8 mouse cellular contexts compared by ENCODE assay signal in the genomic region with DNA sequence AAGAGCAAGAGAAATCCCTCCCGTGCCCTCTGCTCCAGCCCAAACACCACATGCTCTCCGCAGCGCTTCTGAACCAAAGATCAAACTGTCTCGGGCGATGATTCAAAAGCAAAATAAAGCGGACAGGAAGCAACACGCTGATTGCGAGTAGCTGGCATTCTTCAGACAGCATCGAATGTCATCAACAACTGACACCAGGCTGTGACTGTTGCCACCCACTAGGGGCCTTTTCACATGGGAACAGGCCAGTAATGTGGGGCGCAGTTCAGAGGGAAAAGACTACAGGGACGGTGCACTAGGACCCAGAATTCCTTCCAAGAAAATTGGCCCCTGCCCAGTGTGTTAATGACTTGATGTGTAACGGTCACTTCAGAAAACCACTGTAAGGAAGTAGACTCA. TPM values are rescaled to one million over a fixed set of nuclear protein-coding genes. Genes with fewer than 3 reads are reported as not detected.
DNase-seq lines count a peak whose midpoint lies in the region; ATAC-seq and TF ChIP-seq lines count a peak whose summit lies in the region.

No protein-coding gene starts in this region.

- in situ Hi-C loops in Patski (cut with MboI; ENCODE audit: low pct_unique_long_range_greater_than_20kb) = loop anchor here (5.0 kb wide), 4 partner anchors 51 to 124 kb away; no protein-coding TSS in a partner anchor

- H3K36me3 ChIP-seq in hindbrain, embryonic 11.5 days (ENCODE audit: control insufficient read depth, insufficient read depth, low read length) = no peaks in the 10 kb centered on the region
- no peaks in the 10 kb centered on the region for H3K36me3 ChIP-seq in lung, postnatal 0 days (ENCODE audit: insufficient read depth, low read length)

- no peak for DNase-seq in Patski (ENCODE audit: low read depth, low spot score)
- DNase-seq in cerebellum, adult 2 months = peak; percentile 82 to 89
- peak; percentile 33 to 63 for DNase-seq in frontal cortex, adult 2 months (ENCODE audit: extremely low spot score in 1 of 2, low spot score in 1 of 2)
- DNase-seq in hindbrain, embryonic 11.5 days (ENCODE audit: low spot score) = peak; percentile 68
- peak; percentile 52 for DNase-seq in layer of hippocampus, adult 9-10 months (ENCODE audit: low spot score)
- peak; percentile 95 for DNase-seq in lung, postnatal 0 days (ENCODE audit: low spot score)
- DNase-seq in urinary bladder, postnatal 4 days (ENCODE audit: low spot score in 2 of 2) = peak; percentile 62 to 65

- POLR2A ChIA-PET in Patski (lab: Charles Lee) = no interaction called here

- H3K27ac ChIP-seq in cerebellum, adult 2 months (ENCODE audit: insufficient read depth, low read length) = peak overlapping the region; percentile 91
- H3K27ac ChIP-seq in hindbrain, embryonic 11.5 days (ENCODE audit: low read depth, low read length) = 0 out of 2 replicates have a peak overlapping the region, but pooled peaks have one; percentile 61
- H3K27ac ChIP-seq in lung, postnatal 0 days (ENCODE audit: low read length) = peak overlapping the region; percentile 96
- peak overlapping the region; percentile 90 for H3K27ac ChIP-seq in olfactory bulb, adult 2 months (ENCODE audit: insufficient read depth, low read depth, low read length)

- no peaks in the 10 kb centered on the region for H3K9me3 ChIP-seq in hindbrain, embryonic 11.5 days (ENCODE audit: control insufficient read depth, low read length)
- no peaks in the 10 kb centered on the region for H3K9me3 ChIP-seq in lung, postnatal 0 days (ENCODE audit: low read length)

- CTCF ChIA-PET in Patski (lab: Charles Lee) = interaction anchor here (1.4 kb wide), 1 partner anchor 127 kb away, joined by 3 read pairs; no protein-coding TSS in a partner anchor

- peak; percentile 55 for TF ChIP-seq EP300 in lung, postnatal 0 days (IDR thresholded peaks at IDR 0.05)

- peak; percentile 20 for ATAC-seq in Patski
- no peak for ATAC-seq in hindbrain, embryonic 11.5 days (ENCODE audit: low FRiP score)
- ATAC-seq in lung, postnatal 0 days = peak; percentile 51

- H3K4me3 ChIP-seq in cerebellum, adult 2 months (replicated peaks; ENCODE audit: insufficient read depth, low read depth, low read length) = peak overlapping the region; percentile 88
- peak overlapping the region; percentile 67 for H3K4me3 ChIP-seq in hindbrain, embryonic 11.5 days (ENCODE audit: low read depth, low read length)
- peak overlapping the region; percentile 86 for H3K4me3 ChIP-seq in lung, postnatal 0 days (ENCODE audit: low read depth, low read length)
- peak overlapping the region; percentile 92 for H3K4me3 ChIP-seq in olfactory bulb, adult 2 months (ENCODE audit: insufficient read depth, low read depth, low read length)

- TF ChIP-seq POLR2A in cerebellum, adult 2 months (IDR thresholded peaks at IDR 0.05; ENCODE audit: borderline replicate concordance, insufficient read depth, low read length) = peak; percentile 41; the same call in 1 of the 2 replicates
- TF ChIP-seq POLR2A in olfactory bulb, adult 2 months (IDR thresholded peaks at IDR 0.05; ENCODE audit: insufficient read depth, low read depth, low read length) = no peak

- WGBS in cerebellum, adult 2 months = under 1% methylated on average over 12 of the region's 12 CpGs
- under 1% methylated on average over 12 of the region's 12 CpGs for WGBS in hindbrain, embryonic 11.5 days
- 2% methylated on average over 12 of the region's 12 CpGs for WGBS in lung, postnatal 0 days
- under 1% methylated on average over 12 of the region's 12 CpGs for WGBS in olfactory bulb, adult 2 months

- peak overlapping the region; percentile 67 for H3K9ac ChIP-seq in hindbrain, embryonic 11.5 days (ENCODE audit: low read depth, low read length)
- peak overlapping the region; percentile 79 for H3K9ac ChIP-seq in lung, postnatal 0 days (replicated peaks; ENCODE audit: low read depth)

- H3K27me3 ChIP-seq in Patski = no peaks in the 10 kb centered on the region
- no peaks in the 10 kb centered on the region for H3K27me3 ChIP-seq in cerebellum, adult 2 months (ENCODE audit: control insufficient read depth, insufficient read depth, low read length)
- no peaks in the 10 kb centered on the region; the same call in 1 of the 2 replicates for H3K27me3 ChIP-seq in hindbrain, embryonic 11.5 days (ENCODE audit: control insufficient read depth, insufficient read depth, low read length)
- no peaks in the 10 kb centered on the region for H3K27me3 ChIP-seq in lung, postnatal 0 days (replicated peaks; ENCODE audit: insufficient read depth, low read length)

- peak overlapping the region; percentile 84 for H3K4me2 ChIP-seq in hindbrain, embryonic 11.5 days (replicated peaks; ENCODE audit: low read depth, low read length)
- peak overlapping the region; percentile 91 for H3K4me2 ChIP-seq in lung, postnatal 0 days (replicated peaks; ENCODE audit: low read depth, low read length)

- TF ChIP-seq CTCF in Patski (IDR thresholded peaks at IDR 0.05) = no peak
- peak; percentile 8; the same call in 1 of the 2 replicates for TF ChIP-seq CTCF in cerebellum, adult 2 months (IDR thresholded peaks at IDR 0.05; ENCODE audit: borderline replicate concordance, insufficient read depth, low read depth, low read length)
- TF ChIP-seq CTCF in lung, postnatal 0 days (IDR thresholded peaks at IDR 0.05) = peak; percentile 59
- no peak for TF ChIP-seq CTCF in olfactory bulb, adult 2 months (IDR thresholded peaks at IDR 0.05; ENCODE audit: insufficient read depth, low read depth, low read length)

- peaks cover 23% of the 10 kb centered on the region for H3K4me1 ChIP-seq in cerebellum, adult 2 months (ENCODE audit: control insufficient read depth, insufficient read depth, low read length)
- H3K4me1 ChIP-seq in hindbrain, embryonic 11.5 days (replicated peaks; ENCODE audit: control insufficient read depth, insufficient read depth, low read length) = no peaks in the 10 kb centered on the region
- H3K4me1 ChIP-seq in lung, postnatal 0 days (ENCODE audit: insufficient read depth, low read depth, low read length) = peaks cover 14% of the 10 kb centered on the region; the same call in 1 of the 2 replicates
- peaks cover 18% of the 10 kb centered on the region for H3K4me1 ChIP-seq in olfactory bulb, adult 2 months (ENCODE audit: control insufficient read depth, insufficient read depth, low read length)

RNA-seq across cellular contexts. Expression of a gene that starts 1.1 kb away (rescaled TPM):
- 28.1 TPM for polyA plus RNA-seq in Patski (2021)
- 94.9 and 107 TPM in 2 replicates for polyA plus RNA-seq in cerebellum, adult 2 months (2012; rRNA removed)
- 86.7 and 95.6 TPM in 2 replicates for polyA plus RNA-seq in frontal cortex, adult 2 months (2012; rRNA removed)
- polyA plus RNA-seq in hindbrain, embryonic 11.5 days (2014; fragmentation: Nextera tagmentation; extraction: Ambion mirVana) = 19.4 and 24.3 TPM in 2 replicates
- 28.5 and 28.6 TPM in 2 replicates for polyA plus RNA-seq in lung, postnatal 0 days (2015; fragmentation: Nextera tagmentation; extraction: Ambion mirVana)
- polyA plus RNA-seq in olfactory bulb, adult 2 months (2012; ENCODE audit: insufficient read depth, insufficient read length, low replicate concordance, missing spikeins) = not detected in 2 replicates

RNA-seq across cellular contexts. Expression of a gene that starts 29.4 kb away (rescaled TPM):
- polyA plus RNA-seq in Patski (2021) = not detected
- 1.7 and 3.0 TPM in 2 replicates for polyA plus RNA-seq in cerebellum, adult 2 months (2012; rRNA removed)
- 2.5 and 2.7 TPM in 2 replicates for polyA plus RNA-seq in frontal cortex, adult 2 months (2012; rRNA removed)
- 0.85 and 1.0 TPM in 2 replicates for polyA plus RNA-seq in hindbrain, embryonic 11.5 days (2014; fragmentation: Nextera tagmentation; extraction: Ambion mirVana)
- 0.81 and 1.1 TPM in 2 replicates for polyA plus RNA-seq in lung, postnatal 0 days (2015; fragmentation: Nextera tagmentation; extraction: Ambion mirVana)
- polyA plus RNA-seq in olfactory bulb, adult 2 months (2012; ENCODE audit: insufficient read depth, insufficient read length, low replicate concordance, missing spikeins) = not detected in 2 replicates

Comparison
In these comparisons a context has a peak if more than half of its experiments do, and no peak if none do; other contexts are left out.
1. CTCF ChIP-seq: peak in cerebellum, adult 2 months (single experiment) and lung, postnatal 0 days (single experiment); none in Patski (single experiment) and olfactory bulb, adult 2 months (single experiment).
2. Peak in every context shown above with its lines, with median percentiles within 50 percentile points of each other: H3K27ac ChIP-seq and H3K4me3 ChIP-seq.